ENCODE assay signal across 1 mouse cellular context in genomic region chr13:58480928-58481598, GRCm38 (mm10).
TF ChIP-seq lines count a peak whose summit lies in the region.

No protein-coding gene starts in this region.

TF ChIP-seq in MEL, 35 proteins besides CTCF, POLR2A, EP300 and RAD21 (continued from another document):
- peak; percentile 15; the same call in 1 of the 2 replicates for TF ChIP-seq MXI1 (IDR thresholded peaks at IDR 0.05; ENCODE audit: low read depth, low read length)
- no peak for TF ChIP-seq USF1 (IDR thresholded peaks at IDR 0.05; ENCODE audit: low read depth, low read length)
- TF ChIP-seq CHD1 (IDR thresholded peaks at IDR 0.05; ENCODE audit: low read depth, low read length), result no peak
- TF ChIP-seq MAX (IDR thresholded peaks at IDR 0.05; ENCODE audit: low read length), result 0 out of 2 replicates have a peak, but pooled peaks have one; percentile 28
- TF ChIP-seq MAZ (IDR thresholded peaks at IDR 0.05; ENCODE audit: low read depth, low read length), result no peak
- no peak for TF ChIP-seq HCFC1 (IDR thresholded peaks at IDR 0.05; ENCODE audit: low read depth, low read length)
